ENCODE assay signal across 18 mouse cellular contexts in the genomic region with DNA sequence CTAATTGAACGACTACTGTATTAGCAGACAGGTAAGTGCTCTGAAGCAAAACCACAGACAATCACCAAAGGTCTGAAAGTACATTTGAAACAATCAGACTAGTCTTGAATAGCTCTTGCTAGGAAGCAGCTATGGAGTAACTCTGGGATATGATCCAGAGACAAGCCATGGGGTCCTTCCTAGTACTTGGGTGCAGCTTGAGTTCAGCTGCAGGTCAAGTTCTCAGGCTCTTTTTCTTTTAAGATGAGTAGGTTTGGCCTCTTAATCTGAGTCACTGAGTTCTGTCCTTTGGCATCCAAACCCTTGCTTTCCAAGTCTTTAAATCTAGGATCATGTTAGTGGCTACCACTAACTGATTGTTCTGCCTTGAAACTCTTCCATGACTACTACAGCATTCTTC.
"Had no signal": no experiment of that assay in that cellular context is flagged by ENCODE, and none has a peak within 500 bp of the region (broad histone marks: within the 10 kb centered on the region; RNA-seq: fewer than 3 reads in every experiment).

No protein-coding gene starts in this region.

- H3K27ac ChIP-seq: kidney, postnatal 0 days; limb, embryonic 10.5 days; limb, embryonic 13.5 days; liver, embryonic 12.5 days; liver, embryonic 15.5 days; stomach, postnatal 0 days had no signal

- H3K4me2 ChIP-seq: limb, embryonic 13.5 days; liver, embryonic 12.5 days; liver, embryonic 15.5 days; midbrain, embryonic 11.5 days had no signal

- DNase-seq: kidney, postnatal 36 days; liver; lung, adult 2 months; lung, postnatal 14 days; lung, postnatal 4 days; midbrain, embryonic 14.5 days; right cerebral cortex, postnatal 14 days; right cerebral cortex, postnatal 4 days; thymus, adult 2 months; thymus, postnatal 14 days; thymus, postnatal 4 days had no signal

- ATAC-seq: liver, embryonic 12.5 days had no signal

- H3K9me3 ChIP-seq: limb, embryonic 10.5 days; limb, embryonic 13.5 days; liver, embryonic 12.5 days; liver, embryonic 15.5 days had no signal

- H3K9ac ChIP-seq: limb, embryonic 13.5 days; liver, embryonic 12.5 days; liver, embryonic 15.5 days had no signal

- H3K27me3 ChIP-seq: limb, embryonic 13.5 days; liver, embryonic 12.5 days; liver, embryonic 15.5 days had no signal

- H3K36me3 ChIP-seq: limb, embryonic 10.5 days; limb, embryonic 13.5 days; liver, embryonic 12.5 days; liver, embryonic 15.5 days had no signal

- H3K4me3 ChIP-seq: limb, embryonic 10.5 days; limb, embryonic 13.5 days; liver, embryonic 12.5 days; liver, embryonic 15.5 days had no signal
